Mouse (Mus musculus) embryonic facial prominence, embryonic 12.5 days (tissue): ENCODE data around the gene Gstm7. TPM values are rescaled to one million over a fixed set of nuclear protein-coding genes. Genes with fewer than 3 reads are reported as not detected.
A peak's percentile ranks its signal among the peaks of the same experiment; 100 is the strongest.

Source experiments
- ATAC-seq: fragments of 200-750 bp; cut with Nextera tagmentation; 2 replicates; pipeline ENCODE4 v1.8.0; 2017; ENCODE audit not compliant: insufficient number of reproducible peaks, insufficient read depth, low FRiP score, low TSS enrichment
- H3K27ac ChIP-seq: fragments of 300-500 bp; sonication (generic); 2 replicates; pipeline ENCODE4 v1.5.1; 2016; ENCODE audit warnings: mild to moderate bottlenecking
- H3K27me3 ChIP-seq: fragments of 300-500 bp; sonication (generic); 2 replicates; pipeline ENCODE4 v1.6.1; 2016; ENCODE audit warnings: mild to moderate bottlenecking, moderate library complexity
- H3K36me3 ChIP-seq: fragments of 300-500 bp; sonication (generic); 2 replicates; pipeline ENCODE4 v1.6.1; 2016; ENCODE audit warnings: mild to moderate bottlenecking
- H3K4me1 ChIP-seq: fragments of 300-500 bp; sonication (generic); 2 replicates; pipeline ENCODE4 v1.6.1; 2016
- H3K4me2 ChIP-seq: fragments of 300-500 bp; sonication (generic); replicated peaks from 2 replicates; pipeline ENCODE4 v1.6.1; 2016; ENCODE audit warnings: mild to moderate bottlenecking, moderate library complexity
- H3K4me3 ChIP-seq: fragments of 300-500 bp; sonication (generic); 2 replicates; pipeline ENCODE4 v1.5.1; 2016; ENCODE audit warnings: mild to moderate bottlenecking
- H3K9ac ChIP-seq: fragments of 300-500 bp; sonication (generic); 2 replicates; pipeline ENCODE4 v1.6.1; 2016; ENCODE audit warnings: mild to moderate bottlenecking, moderate library complexity
- H3K9me3 ChIP-seq: fragments of 300-500 bp; sonication (generic); 2 replicates; pipeline ENCODE4 v1.6.1; 2016; ENCODE audit warnings: mild to moderate bottlenecking, moderate library complexity
- WGBS: fragments of 180-500 bp; shearing (Covaris S2); methylation state at CpG from one replicate; pipeline ENCODE4 v1.1.7; 2016; 5-methylcytosine and 5-hydroxymethylcytosine counted together
- polyA plus RNA-seq: library from polyadenylated mRNA; unstranded; fragments of >200 nt; fragmentation: Nextera tagmentation; extraction: Ambion mirVana; gene quantifications from 2 replicates; pipeline ENCODE4 v1.2.1, GENCODE M21; 2016

The Gstm7 gene
- polyA plus RNA-seq, 1 experiment from 2014 or later, result 39.5 TPM

GRCm38 (mm10) chr3:107932128-107932527, 511 bp upstream of the Gstm7 start:
- no peaks in the 10 kb centered on the region for H3K36me3 ChIP-seq
- no peak overlapping the region for H3K27ac ChIP-seq
- H3K4me1 ChIP-seq, result 0 out of 2 replicates have a peak, but pooled peaks cover 12% of the 10 kb centered on the region
- WGBS, result 80% methylated on average over 6 of the region's 6 CpGs
- H3K27me3 ChIP-seq, result no peaks in the 10 kb centered on the region
- no peaks in the 10 kb centered on the region for H3K9me3 ChIP-seq
- H3K9ac ChIP-seq, result no peak overlapping the region
- no peak overlapping the region for H3K4me3 ChIP-seq
- ATAC-seq, result no peak
- no peak overlapping the region for H3K4me2 ChIP-seq

GRCm38 (mm10) chr3:107931134-107931533, 483 bp downstream of the Gstm7 start:
- Histone ChIP-seq H3K4me1 (0 out of 2 replicates have a peak, but pooled peaks cover 12% of the 10 kb centered on the region), H3K36me3 (no peaks in the 10 kb centered on the region), H3K4me3 (peak overlapping the region; percentile 23), H3K27ac (peak overlapping the region; percentile 59), H3K9me3 (no peaks in the 10 kb centered on the region), H3K4me2 (peak overlapping the region; percentile 49), H3K27me3 (no peaks in the 10 kb centered on the region), H3K9ac (no peak overlapping the region)
- no peak for ATAC-seq
- WGBS, result 54% methylated on average over 2 of the region's 2 CpGs

DNA sequence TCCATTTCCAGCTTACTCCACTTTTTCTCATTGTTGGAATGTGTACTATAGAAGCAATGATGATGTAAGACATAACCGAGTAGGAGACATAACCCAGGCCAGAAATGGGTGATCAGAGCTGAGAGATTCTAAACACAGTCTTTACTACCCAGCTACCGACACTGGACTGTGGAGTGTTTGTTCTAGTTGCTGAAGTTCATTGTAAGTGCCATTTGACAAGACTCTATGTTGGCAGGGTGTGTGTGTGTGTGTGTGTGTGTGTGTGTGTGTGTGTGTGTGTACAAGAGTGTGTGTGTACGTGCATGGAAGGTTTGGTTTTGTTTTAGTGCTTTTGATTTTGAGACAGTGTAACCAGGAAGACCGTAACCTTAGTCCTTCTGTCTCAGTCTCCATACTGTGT, 1.9 kb downstream of the Gstm7 start:
- no peak overlapping the region for H3K27ac ChIP-seq
- ATAC-seq, result no peak
- 81% methylated on average over 4 of the region's 4 CpGs for WGBS
- no peak overlapping the region for H3K4me2 ChIP-seq
- 0 out of 2 replicates have a peak, but pooled peaks cover 12% of the 10 kb centered on the region for H3K4me1 ChIP-seq
- no peak overlapping the region for H3K9ac ChIP-seq
- no peak overlapping the region for H3K4me3 ChIP-seq
- no peaks in the 10 kb centered on the region for H3K9me3 ChIP-seq
- H3K27me3 ChIP-seq, result no peaks in the 10 kb centered on the region
- no peaks in the 10 kb centered on the region for H3K36me3 ChIP-seq

DNA sequence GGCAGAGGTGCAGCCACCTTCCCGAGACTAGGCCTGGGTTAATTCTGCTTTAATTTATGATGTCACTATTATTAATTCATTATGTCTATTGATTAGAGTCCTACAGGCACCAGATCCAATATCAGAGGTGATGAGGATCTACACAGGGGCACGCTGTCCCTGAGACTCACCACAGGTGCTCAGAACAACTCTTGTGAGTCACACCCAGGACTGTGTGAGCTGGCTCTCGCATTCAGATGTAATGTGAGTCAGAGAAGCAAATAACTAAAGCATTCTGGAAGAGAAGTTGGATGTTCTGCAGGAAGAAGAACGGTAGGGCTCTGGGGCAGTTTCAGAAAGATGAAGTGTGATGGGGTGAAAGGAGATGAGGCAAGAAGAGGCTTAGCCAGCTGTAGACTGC, 2.4 kb downstream of the Gstm7 start:
- WGBS, result 82% methylated on average over 4 of the region's 4 CpGs
- Histone ChIP-seq H3K9ac (no peak overlapping the region), H3K4me2 (no peak overlapping the region), H3K27ac (no peak overlapping the region), H3K4me1 (0 out of 2 replicates have a peak, but pooled peaks cover 12% of the 10 kb centered on the region), H3K9me3 (no peaks in the 10 kb centered on the region), H3K27me3 (no peaks in the 10 kb centered on the region), H3K36me3 (no peaks in the 10 kb centered on the region), H3K4me3 (no peak overlapping the region)
- ATAC-seq, result no peak

DNA sequence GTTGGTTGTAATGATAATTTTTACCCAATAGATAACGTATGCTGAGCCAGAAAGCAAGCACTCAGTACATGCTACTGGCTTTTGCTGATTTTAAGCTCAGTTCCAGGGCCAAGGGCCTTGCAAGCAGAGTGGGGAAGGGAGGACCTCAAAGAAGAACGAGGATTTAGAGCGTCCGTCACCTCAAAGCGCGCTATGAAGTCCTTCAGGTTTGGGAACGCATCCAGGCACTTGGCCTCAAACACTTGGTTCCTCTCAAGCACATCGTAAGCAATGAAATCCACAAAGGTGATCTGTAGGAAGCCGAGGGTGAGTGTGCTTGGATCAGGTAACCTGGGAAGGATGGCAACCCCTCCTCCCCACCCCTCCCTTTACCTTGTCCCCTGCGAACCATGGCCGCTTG, 2.9 kb downstream of the Gstm7 start:
- no peak overlapping the region for H3K9ac ChIP-seq
- WGBS, result 86% methylated on average over 11 of the region's 11 CpGs
- H3K9me3 ChIP-seq, result no peaks in the 10 kb centered on the region
- no peaks in the 10 kb centered on the region for H3K27me3 ChIP-seq
- H3K4me1 ChIP-seq, result 0 out of 2 replicates have a peak, but pooled peaks cover 12% of the 10 kb centered on the region
- no peaks in the 10 kb centered on the region for H3K36me3 ChIP-seq
- ATAC-seq, result no peak
- no peak overlapping the region for H3K4me3 ChIP-seq
- no peak overlapping the region for H3K4me2 ChIP-seq
- H3K27ac ChIP-seq, result no peak overlapping the region

DNA sequence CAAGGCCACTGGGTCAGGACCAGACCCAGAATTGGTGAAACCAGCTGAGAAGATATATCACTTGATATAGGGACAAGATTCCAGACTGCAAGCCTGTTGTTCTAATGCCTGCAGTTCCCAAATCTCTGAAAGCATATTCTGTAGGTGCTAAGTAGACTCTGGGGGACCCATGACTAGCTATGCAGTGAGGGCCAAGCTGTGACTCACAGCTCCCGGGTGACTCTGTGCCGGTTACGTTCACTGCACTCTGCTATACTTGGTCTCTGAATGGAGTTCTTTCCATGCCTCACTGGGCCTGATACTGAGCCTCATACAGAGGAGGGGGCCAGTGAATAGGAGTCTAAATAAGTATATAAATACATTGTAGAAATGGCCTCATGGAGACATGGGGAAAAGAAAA, 3.8 kb downstream of the Gstm7 start:
- ATAC-seq, result no peak
- H3K4me1 ChIP-seq, result 0 out of 2 replicates have a peak, but pooled peaks cover 12% of the 10 kb centered on the region
- H3K9me3 ChIP-seq, result no peaks in the 10 kb centered on the region
- no peak overlapping the region for H3K4me2 ChIP-seq
- no peak overlapping the region for H3K27ac ChIP-seq
- no peaks in the 10 kb centered on the region for H3K36me3 ChIP-seq
- H3K4me3 ChIP-seq, result no peak overlapping the region
- no peaks in the 10 kb centered on the region for H3K27me3 ChIP-seq
- WGBS, result 80% methylated on average over 3 of the region's 3 CpGs
- no peak overlapping the region for H3K9ac ChIP-seq

DNA sequence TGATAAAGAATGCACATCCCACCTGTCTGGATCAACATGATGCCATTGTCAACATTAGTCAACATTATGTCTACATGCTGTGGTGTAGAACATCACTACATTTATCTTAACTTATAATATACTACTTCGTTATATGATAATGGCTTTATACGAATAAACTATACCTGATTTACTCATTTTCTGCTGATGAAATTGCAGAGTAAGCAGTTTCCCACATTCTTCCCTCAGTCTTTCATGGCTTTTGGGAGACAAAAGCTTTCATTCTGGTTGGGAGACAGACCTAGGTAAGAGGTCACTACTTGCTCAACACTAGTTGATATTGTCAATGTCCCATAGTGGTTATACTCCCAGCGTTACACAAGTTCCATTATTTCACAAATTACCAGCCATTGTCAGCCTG, 6.3 kb downstream of the Gstm7 start:
- no peaks in the 10 kb centered on the region for H3K27me3 ChIP-seq
- WGBS, result 86% methylated on average over 3 of the region's 3 CpGs

GRCm38 (mm10) chr3:107920348-107920747, 11.3 kb downstream of the Gstm7 start:
- Histone ChIP-seq H3K36me3 (no peaks in the 10 kb centered on the region), H3K4me1 (no peaks in the 10 kb centered on the region), H3K27ac (no peak overlapping the region), H3K4me3 (no peak overlapping the region), H3K4me2 (no peak overlapping the region), H3K9ac (no peak overlapping the region), H3K9me3 (no peaks in the 10 kb centered on the region), H3K27me3 (no peaks in the 10 kb centered on the region)
- ATAC-seq, result no peak
- WGBS, result 91% methylated on average over 5 of the region's 5 CpGs

More for the DNA sequence above, 6.3 kb downstream of the Gstm7 start:
- Histone ChIP-seq H3K36me3 (no peaks in the 10 kb centered on the region), H3K27ac (no peak overlapping the region), H3K9me3 (no peaks in the 10 kb centered on the region), H3K9ac (no peak overlapping the region), H3K4me3 (no peak overlapping the region), H3K4me1 (no peaks in the 10 kb centered on the region), H3K4me2 (no peak overlapping the region)
- no peak for ATAC-seq

DNA sequence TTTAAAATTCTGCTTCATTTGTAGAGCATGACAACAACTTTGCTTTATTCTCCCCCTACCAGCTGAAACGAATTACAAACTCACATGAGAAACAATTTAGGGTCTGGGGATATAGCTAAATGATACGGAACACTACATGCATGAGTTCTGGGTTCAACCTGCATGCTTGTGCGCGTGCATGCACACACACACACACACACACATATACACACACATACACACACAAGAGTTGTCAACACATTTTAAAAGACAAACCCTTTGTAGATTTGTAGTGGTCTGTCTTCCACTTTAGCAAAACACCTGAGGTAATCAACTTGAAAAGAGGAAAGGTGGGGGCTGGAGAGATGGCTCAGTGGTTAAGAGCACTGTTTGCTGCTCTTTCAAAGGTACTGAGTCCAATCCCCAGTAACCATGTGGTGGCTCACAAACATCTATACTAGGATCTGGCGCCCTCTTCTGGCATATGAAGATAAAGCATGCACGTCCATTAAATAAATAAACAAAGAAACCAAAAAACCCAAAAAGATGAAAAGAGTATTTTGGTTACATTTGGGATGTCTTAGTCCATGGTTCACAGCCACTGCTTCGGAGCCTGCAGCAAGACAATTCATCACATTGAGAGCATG, 13.7 kb downstream of the Gstm7 start:
- 52% methylated on average over 7 of the region's 7 CpGs for WGBS
- no peak for ATAC-seq
- Histone ChIP-seq H3K9me3 (no peaks in the 10 kb centered on the region), H3K4me3 (no peak overlapping the region), H3K27ac (no peak overlapping the region), H3K27me3 (no peaks in the 10 kb centered on the region), H3K4me1 (no peaks in the 10 kb centered on the region), H3K4me2 (no peak overlapping the region), H3K9ac (no peak overlapping the region), H3K36me3 (no peaks in the 10 kb centered on the region)

DNA sequence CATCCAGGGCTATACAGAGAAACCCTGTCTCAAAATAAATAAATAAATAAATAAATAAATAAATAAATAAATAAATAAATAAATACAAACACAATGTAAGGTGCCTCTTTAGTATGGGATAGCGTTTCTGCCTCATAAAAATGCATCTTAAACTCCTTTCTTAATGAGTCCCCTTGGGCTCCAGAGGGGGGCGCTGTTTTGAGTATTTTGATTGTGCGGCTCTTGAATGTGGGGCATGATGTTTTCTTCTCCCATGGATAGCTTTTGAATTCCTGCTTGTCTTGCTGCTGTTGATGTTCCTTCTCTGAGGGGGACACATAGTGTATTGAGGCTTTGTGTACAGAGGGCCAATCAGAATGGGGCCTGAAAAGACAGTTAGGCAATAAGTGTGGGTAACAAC, 14.5 kb downstream of the Gstm7 start:
- no peak for ATAC-seq
- no peaks in the 10 kb centered on the region for H3K36me3 ChIP-seq
- WGBS, result 81% methylated on average over 3 of the region's 3 CpGs
- no peaks in the 10 kb centered on the region for H3K9me3 ChIP-seq
- no peaks in the 10 kb centered on the region for H3K27me3 ChIP-seq
- H3K9ac ChIP-seq, result no peak overlapping the region
- no peak overlapping the region for H3K4me2 ChIP-seq
- no peak overlapping the region for H3K27ac ChIP-seq
- no peaks in the 10 kb centered on the region for H3K4me1 ChIP-seq
- H3K4me3 ChIP-seq, result no peak overlapping the region

DNA sequence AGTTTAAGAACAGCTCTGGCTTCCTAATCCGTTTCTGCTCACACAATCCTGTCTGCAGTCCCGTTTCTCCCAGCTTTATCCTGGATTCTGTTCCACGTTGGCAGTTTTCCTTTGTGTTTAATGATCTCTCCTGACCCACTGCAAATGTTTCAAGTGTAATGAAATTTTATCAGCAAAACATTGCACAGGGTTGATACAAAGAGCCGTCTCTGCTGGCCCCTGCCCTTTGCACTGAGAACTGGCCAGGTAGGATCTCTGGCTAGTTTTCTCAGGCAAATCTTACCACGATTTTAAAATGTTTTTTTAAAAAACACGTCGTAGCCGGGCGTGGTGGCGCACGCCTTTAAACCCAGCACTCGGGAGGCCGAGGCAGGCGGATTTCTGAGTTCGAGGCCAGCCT, 14.9 kb downstream of the Gstm7 start:
- Histone ChIP-seq H3K27ac (no peak overlapping the region), H3K36me3 (no peaks in the 10 kb centered on the region), H3K4me3 (no peak overlapping the region), H3K9me3 (no peaks in the 10 kb centered on the region), H3K4me1 (no peaks in the 10 kb centered on the region), H3K27me3 (no peaks in the 10 kb centered on the region), H3K4me2 (no peak overlapping the region), H3K9ac (no peak overlapping the region)
- WGBS, result 82% methylated on average over 15 of the region's 15 CpGs
- no peak for ATAC-seq

- Histone ChIP-seq H3K9ac (no peak overlapping the region), H3K27me3 (no peaks in the 10 kb centered on the region), H3K36me3 (no peaks in the 10 kb centered on the region), H3K9me3 (no peaks in the 10 kb centered on the region), H3K4me2 (no peak overlapping the region), H3K4me1 (peaks cover 8% of the 10 kb centered on the region; the same call in 1 of the 2 replicates), H3K4me3 (no peak overlapping the region), H3K27ac (no peak overlapping the region)
- no peak for ATAC-seq
- WGBS, result 67% methylated on average over 6 of the region's 6 CpGs
These were observed 25.7 kb downstream of the Gstm7 start for GRCm38 (mm10) chr3:107905942-107906341.
